Mouse (Mus musculus) bone marrow, adult 2 months (tissue): Measurements from ENCODE around the gene Itga4.

Experiments used
- CTCF ChIP-seq: fragments of 200-500 bp; IDR thresholded peaks from 2 replicates; pipeline ENCODE4 v1.5.1; 2011; ENCODE audit warnings: low read length, control low read depth; ENCODE audit not compliant: control insufficient read depth, insufficient read depth
- POLR2A ChIP-seq: fragments of 200-500 bp; IDR thresholded peaks from 2 replicates; pipeline ENCODE4 v1.6.1; 2011; ENCODE audit warnings: low read depth, mild to moderate bottlenecking, control low read depth, low read length, borderline replicate concordance; ENCODE audit not compliant: control insufficient read depth

GRCm38 (mm10) chr2:79255192-79256000, at the start of gene Itga4:
- TF ChIP-seq POLR2A, result peak; percentile 74; the same call in 1 of the 2 replicates
- TF ChIP-seq CTCF, result peak; percentile 81
